Mouse (Mus musculus) gastrocnemius, postnatal 25 days (tissue): ENCODE results near the gene Atp5d. TPM values are rescaled to one million over a fixed set of nuclear protein-coding genes. Genes with fewer than 3 reads are reported as not detected.

ENCODE experiments used
- DNase-seq: peaks from one replicate; pipeline ENCODE4 v3.0.0; 2022
- total RNA-seq, 2 experiments: library from RNA; stranded (reverse); gene quantifications; 1 replicate in 1 of 2; 2 replicates in 1 of 2; pipeline ENCODE4 v1.2.3; 2021

Gene Atp5d
- total RNA-seq, 2 experiments from 2014 or later, result 634 to 665 TPM

DNA sequence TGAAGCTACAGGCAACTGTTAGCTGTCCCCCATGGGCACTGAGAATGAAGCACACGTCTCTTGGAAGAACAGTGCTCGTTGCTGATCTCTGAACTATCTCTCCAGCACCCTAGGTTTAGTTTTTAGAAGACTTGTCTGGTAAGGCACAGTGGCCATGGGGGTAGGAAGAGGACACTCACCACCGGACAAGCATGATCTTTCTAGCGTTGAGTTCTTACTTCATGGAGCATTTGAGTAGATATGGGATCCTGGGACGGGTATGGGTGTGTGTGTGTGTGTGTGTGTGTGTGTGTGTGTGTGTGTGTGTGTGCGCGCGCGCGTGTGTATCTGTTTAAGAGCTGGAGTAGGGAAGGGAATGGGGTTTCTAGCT, 2.2 kb downstream of the Atp5d start, which contains the start of gene Cbarp:
Gene Cbarp, minus strand, starts transcription at position 170 of the 370 bp plus-strand sequence.
- no peak for DNase-seq

- DNase-seq, result peak; percentile 96
Observed at GRCm38 (mm10) chr10:80141243-80141642, 2.8 kb downstream of the Atp5d start.

GRCm38 (mm10) chr10:80141786-80142529, 3.5 kb downstream of the Atp5d start:
- peak; percentile 94 for DNase-seq

- DNase-seq, result no peak
Observed at GRCm38 (mm10) chr10:80142530-80142925, 4.1 kb downstream of the Atp5d start.

- DNase-seq, result no peak
Observed at GRCm38 (mm10) chr10:80143664-80144063, 5.2 kb downstream of the Atp5d start.

DNA sequence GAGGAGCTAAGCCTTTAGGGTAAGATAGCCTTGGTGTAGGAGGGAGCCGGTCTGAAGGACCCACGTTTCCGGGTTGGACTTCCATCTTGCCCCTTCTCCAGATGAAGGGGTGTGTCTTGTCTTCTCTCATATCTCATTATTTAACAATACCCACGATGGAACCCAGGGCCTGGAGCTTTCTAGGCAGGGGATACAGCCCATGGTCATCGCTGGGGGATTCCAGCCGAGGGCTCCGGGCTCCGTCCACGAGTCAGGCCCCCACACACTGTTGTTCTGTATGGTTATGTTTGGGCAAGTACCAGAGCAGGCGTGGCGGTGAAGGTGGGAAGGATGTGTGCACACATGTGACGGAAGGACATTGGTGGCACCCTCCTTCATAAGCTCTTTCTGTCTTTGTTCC, 5.7 kb downstream of the Atp5d start:
- DNase-seq, result no peak

GRCm38 (mm10) chr10:80144864-80145838, 6.7 kb downstream of the Atp5d start:
- DNase-seq, result peak; percentile 69

GRCm38 (mm10) chr10:80145896-80146295, 7.5 kb downstream of the Atp5d start:
- peak; percentile 60 for DNase-seq

- peak; percentile 65 for DNase-seq
Observed at GRCm38 (mm10) chr10:80146568-80147011, 8.2 kb downstream of the Atp5d start.

GRCm38 (mm10) chr10:80147146-80147718, 8.8 kb downstream of the Atp5d start:
- no peak for DNase-seq

GRCm38 (mm10) chr10:80147719-80148601, 9.5 kb downstream of the Atp5d start, which contains the start of gene Midn:
Gene Midn, plus strand, starts transcription at chr10:80148272.
- DNase-seq, result peak; percentile 90

- DNase-seq, result peak; percentile 94
Observed at GRCm38 (mm10) chr10:80148610-80149290, 10.3 kb downstream of the Atp5d start.

DNA sequence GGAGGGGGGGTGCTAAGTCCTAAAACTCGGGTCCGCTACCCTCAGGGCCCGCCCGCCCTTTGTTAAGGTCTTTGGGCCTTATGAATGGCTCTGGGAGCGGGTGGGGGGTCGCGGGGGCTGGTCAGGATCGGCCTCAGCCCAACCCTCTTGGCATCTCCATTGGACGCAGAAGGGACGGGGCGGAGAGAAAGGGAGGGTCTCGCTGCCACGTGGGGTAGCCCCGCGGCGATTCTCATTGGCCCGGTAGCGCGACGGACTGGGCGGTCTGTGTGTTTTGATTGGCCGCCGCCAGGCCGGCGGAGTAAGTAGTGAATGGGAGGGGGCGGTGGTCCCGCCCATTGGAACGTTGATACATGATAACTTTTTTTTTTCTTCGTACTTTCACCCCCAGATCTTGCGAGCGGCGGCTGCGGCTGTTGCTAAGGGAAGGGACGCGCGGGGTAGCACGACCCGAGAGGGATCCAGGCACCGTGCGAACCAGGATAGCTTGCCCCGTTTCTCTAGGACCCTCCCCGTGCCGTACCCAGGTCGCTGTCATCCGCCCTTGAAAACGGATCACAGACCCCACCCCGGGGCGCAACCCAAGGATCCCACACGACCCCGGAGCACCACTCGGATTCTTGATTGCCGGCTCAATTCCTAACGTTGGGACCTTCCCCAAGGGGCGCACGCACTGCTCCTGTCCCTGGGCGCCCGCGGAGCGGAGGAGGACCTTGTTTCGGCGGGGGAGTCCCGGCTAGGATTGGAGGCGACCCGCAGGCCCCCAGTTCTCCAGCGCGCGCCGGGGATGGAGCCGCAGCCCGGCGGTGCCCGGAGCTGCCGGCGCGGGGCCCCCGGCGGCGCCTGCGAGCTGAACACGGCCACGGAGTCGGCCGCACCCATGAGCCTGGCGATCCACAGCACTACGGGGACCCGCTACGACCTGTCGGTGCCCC, 11.1 kb downstream of the Atp5d start:
- peak; percentile 98 for DNase-seq

DNA sequence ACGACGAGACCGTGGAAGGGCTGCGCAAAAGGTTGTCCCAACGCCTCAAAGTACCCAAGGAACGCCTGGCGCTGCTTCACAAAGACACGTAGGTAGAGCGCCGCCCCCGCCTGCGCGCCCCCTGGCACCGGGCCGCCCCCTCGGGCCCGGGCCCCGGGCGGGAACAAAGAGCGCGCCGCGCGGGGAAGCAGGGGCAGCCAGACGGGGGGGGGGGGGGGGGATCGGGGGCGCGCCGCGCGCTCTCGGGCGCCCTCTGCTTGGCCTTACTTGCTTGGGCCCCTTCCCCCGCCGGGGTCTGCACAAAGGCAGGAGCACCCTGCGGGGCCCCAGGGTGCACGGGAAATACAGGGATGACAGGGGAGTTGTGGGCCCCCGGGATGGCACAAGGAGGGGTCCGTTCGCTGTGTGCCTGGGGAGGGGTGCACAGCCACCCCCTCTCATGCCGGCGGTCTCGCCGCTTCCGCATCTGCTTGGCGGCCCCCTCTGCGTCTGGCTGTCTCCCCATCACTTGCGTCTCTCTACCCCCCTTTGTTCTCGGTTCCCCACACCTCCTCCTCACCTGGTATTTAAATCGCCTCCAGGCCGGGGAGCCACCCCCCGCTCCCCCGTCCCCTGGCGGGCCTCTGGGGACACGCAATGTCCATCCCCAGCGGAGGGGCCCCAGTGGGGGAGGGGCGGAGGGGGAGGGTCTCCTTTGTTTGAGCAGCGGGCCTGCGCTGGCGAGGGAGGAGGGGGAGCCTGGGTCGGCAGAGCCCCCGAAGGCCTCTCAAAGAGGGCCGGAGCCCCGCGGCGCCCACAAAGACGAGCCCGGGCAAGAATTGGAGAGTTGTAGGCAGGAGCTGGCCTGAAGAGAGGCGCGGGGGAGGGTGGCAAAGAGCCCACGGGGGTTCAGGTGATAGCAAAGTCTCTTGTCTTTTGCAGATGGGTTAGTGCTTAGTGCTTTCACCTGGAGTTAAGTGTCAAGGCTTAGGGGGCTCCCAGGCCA, 12.1 kb downstream of the Atp5d start:
- peak; percentile 53 for DNase-seq

- DNase-seq, result peak; percentile 60
Observed at GRCm38 (mm10) chr10:80151211-80152034, 13.0 kb downstream of the Atp5d start.

- DNase-seq, result peak; percentile 53
Observed at GRCm38 (mm10) chr10:80152071-80152872, 13.8 kb downstream of the Atp5d start.

- no peak for DNase-seq
Observed at GRCm38 (mm10) chr10:80152873-80153260, 14.4 kb downstream of the Atp5d start.
